ENCODE assay signal across 9 mouse cellular contexts in genomic region chr7:65375176-65375575, GRCm38 (mm10).
DNase-seq lines count a peak whose midpoint lies in the region; ATAC-seq and TF ChIP-seq lines count a peak whose summit lies in the region.
"Had no signal": no experiment of that assay in that cellular context is flagged by ENCODE, and none has a peak within 500 bp of the region (broad histone marks: within the 10 kb centered on the region; RNA-seq: fewer than 3 reads in every experiment).

No protein-coding gene starts in this region.

- TF ChIP-seq CTCF in brain, embryonic 14.5 days (IDR thresholded peaks at IDR 0.05; ENCODE audit: borderline replicate concordance, extremely low read depth, insufficient read depth, insufficient read length), result no peak

- TF ChIP-seq POLR2A in brain, embryonic 14.5 days (IDR thresholded peaks at IDR 0.05; ENCODE audit: borderline replicate concordance, extremely low read depth, insufficient read depth, insufficient read length, poor library complexity, severe bottlenecking), result no peak

- peak; percentile 46 for DNase-seq in adrenal gland, postnatal 10 days
- DNase-seq in brain, embryonic 14.5 days (ENCODE audit: low read depth), result peak; percentile 27
- DNase-seq in heart, postnatal 10 days, result peak; percentile 63 to 70
- DNase-seq in kidney, postnatal 25 days, result peak; percentile 65 to 86
- DNase-seq in embryo, embryonic 11 days, result no peak
- no peak for DNase-seq in cerebellum, adult 18-20 months
- DNase-seq: gastrocnemius, postnatal 25 days had no signal

- intact Hi-C loops in heart, postnatal 10 days (cut with DNase I), result no loop called here

- ATAC-seq in erythroid progenitor cell, adult 5-6 weeks (replicated peaks; ENCODE audit: low FRiP score, poor library complexity, severe bottlenecking), result no peak
- ATAC-seq: midbrain, embryonic 15.5 days had no signal

Comparison
In these comparisons a context has a peak if more than half of its experiments do, and no peak if none do; other contexts are left out.
1. DNase-seq: peak in adrenal gland, postnatal 10 days (single experiment), brain, embryonic 14.5 days (single experiment), heart, postnatal 10 days (2 of 2) and kidney, postnatal 25 days (2 of 2); none in embryo, embryonic 11 days (single experiment) and cerebellum, adult 18-20 months (0 of 2).